Mouse (Mus musculus) skeletal muscle tissue, adult 2 months (tissue): ENCODE results near the gene Map2k3.

Source experiments
- DNase-seq: peaks from one replicate; pipeline ENCODE4 v3.0.0-alpha.2; 2012; ENCODE audit warnings: low read depth, low spot score

Map2k3 gene

DNA sequence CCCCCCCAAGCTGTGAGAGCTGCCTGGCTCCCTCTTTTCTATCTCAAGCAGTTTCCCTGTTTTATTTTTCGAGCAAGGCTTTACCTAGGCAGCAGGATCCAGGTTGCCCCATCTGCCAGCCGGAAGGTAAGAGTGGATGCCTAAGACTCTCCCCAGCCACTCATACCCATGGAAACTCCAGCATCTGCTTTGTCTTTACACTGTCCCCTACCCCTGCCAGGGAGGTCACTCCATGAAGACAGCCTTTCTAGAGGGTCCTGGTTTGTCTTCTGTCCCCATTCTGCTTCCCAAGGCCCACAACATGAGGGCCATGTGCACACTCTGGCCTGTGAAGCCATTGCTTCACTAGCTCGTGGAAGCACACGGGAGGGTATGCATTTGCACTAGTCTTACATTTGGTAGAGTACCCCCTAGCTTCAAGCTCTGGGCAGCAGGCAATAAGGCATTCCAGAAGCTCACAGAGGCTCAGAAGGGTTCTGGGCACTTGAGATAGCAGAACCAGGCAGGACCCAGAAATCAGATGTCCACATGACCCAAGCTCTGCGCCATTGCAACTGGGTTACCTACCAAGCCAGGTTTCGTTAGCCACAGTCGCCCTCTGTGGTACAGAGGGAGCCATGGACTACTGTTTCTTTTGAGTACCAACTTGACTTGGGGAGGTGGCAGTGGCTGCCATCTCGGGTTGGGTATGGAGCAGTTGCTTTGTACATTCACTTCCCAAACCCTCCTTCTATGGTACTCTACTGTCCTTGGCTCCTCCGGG, 24.0 kb downstream of the Map2k3 start:
- DNase-seq, result no peak

- no peak for DNase-seq
Measured at GRCm38 (mm10) chr11:60958948-60959347, 27.1 kb downstream of the Map2k3 start.

- DNase-seq, result no peak
Measured at GRCm38 (mm10) chr11:60961176-60961575, 29.3 kb downstream of the Map2k3 start.

DNA sequence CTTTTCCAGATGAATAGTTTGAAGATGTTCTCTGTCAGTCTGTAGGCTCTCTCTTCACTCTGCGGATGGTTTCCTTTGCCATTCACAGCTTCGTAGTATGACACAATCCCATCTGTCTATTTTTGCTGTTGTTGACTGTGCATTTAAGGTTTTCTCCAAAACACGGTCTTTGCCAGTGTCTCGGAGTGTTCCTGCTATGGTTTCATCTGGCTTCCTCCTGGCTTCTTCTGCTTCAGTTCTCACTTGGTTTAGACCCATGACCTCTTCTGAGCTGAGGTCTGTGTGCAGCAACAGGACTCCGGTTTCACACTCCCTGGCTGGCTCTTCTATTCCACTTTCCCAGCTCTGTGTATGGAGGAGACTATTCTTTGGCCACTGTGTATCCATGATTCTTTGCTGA, 30.9 kb downstream of the Map2k3 start:
- peak; percentile 74 for DNase-seq

DNA sequence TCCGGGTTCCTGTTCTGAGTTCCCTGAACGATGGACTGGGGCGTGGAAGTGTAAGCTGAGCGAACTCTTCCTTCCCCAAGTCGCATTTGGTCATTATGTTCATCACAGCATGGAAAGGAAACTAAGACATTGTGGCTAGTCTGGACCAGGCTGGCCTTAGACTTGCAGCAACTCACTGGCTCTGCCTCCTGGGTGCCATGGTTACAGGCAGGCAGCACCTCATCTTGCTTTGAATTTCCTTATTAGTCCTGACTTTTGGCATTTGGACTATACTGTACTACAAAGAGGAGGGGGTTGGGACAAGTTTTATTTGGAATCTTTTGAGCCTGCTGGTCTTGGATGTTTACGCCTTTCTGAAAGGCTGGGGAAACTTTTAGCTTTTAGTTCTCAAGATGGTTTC, 35.1 kb downstream of the Map2k3 start:
- DNase-seq, result no peak

DNA sequence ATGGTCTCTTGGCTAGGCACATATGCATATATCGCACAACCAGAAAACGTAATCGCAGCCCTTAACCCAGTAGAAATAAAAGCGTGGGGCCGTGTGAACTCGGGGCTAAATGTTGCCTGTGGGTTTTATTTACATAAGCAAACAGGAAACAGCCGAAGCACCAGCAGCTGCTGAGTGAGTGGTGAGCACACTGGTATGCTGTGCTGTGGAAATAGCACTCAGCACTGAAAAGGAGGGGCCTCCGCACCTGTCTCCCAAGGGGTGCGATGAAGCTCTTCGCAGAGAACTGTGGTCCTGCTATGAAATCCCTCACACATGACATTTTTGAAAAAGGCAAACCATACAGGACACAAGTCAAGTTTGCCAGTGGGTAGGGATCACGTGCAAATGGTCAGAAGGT, 43.3 kb downstream of the Map2k3 start:
- no peak for DNase-seq

- DNase-seq, result no peak
Measured at GRCm38 (mm10) chr11:60976234-60976633, 44.4 kb downstream of the Map2k3 start.

DNA sequence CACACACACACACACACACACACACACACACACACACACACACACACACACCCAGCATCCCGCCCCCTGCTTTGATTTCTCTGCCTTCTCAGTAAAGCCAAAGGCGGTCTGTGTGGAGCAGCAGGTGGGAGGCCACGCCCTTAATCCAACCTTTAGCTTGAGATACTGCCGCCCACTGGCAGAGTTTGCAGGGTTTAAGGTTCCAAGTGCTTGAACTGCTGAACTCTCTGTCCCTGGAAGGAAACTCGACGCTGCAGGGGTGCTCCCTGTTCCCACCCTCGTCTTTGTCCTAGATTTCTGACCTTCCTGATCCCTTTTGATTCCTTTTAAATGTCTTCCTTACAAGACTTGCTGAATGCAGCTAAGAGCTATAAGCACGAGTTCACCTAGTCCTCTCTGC, 44.9 kb downstream of the Map2k3 start:
- DNase-seq, result peak; percentile 83

DNA sequence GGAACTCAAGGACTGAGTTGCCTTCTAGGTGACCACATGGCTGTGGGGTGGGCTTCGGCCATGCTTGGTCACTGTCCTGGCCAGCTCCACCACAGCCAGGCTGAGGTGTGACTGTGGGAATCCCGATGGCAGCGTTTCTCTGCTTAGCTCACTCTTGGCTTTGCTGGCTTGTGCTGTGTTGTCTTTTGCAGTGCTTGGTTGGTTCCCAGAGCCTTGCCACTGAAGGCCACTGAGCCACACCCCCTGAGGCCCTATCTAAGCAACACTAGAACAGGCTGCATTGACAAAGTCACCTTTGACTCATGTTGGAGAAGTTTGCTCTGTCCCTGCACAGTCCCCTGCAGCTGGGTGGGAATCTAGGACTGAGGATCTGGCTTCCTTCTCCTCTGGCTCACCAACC, 45.3 kb downstream of the Map2k3 start:
- peak; percentile 64 for DNase-seq

DNA sequence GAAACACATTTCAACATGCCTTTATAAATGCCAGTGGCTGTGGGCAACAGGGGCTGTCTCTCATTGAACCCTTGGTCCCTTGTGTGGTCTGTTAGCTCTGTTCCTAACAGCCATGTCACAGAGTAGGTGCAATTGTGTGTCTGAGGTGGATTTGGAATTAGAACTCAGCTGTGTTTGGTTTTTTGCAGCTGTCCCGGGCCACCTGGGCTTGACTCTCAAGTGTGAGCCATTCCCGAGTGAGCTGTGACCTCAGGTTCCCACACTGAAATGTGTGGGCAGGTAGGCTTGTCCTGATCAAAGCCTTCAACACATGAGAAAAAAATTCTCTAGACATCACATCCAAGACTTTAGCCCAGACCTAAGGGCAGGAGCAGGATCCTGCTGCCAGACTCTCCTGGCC, 46.8 kb downstream of the Map2k3 start:
- no peak for DNase-seq

DNA sequence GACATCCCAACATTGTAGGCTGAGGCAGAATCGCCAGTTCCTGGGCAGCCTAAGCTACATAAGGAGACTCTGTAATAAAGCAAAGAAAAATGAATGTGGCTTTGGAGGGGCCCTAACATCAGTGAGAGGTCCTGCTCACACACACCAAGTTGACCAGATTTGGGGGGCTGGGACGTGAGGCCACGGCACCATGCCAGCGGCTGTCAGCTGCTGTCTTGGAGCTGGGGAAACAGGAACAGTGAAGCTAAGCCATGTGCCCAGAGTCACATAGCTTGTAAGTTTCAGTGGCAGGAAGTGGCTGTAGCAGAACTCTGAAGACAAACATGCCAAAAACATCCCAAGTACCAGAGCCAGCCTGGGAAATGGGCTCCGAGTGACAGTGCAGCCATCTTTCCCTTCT, 48.0 kb downstream of the Map2k3 start:
- no peak for DNase-seq

DNA sequence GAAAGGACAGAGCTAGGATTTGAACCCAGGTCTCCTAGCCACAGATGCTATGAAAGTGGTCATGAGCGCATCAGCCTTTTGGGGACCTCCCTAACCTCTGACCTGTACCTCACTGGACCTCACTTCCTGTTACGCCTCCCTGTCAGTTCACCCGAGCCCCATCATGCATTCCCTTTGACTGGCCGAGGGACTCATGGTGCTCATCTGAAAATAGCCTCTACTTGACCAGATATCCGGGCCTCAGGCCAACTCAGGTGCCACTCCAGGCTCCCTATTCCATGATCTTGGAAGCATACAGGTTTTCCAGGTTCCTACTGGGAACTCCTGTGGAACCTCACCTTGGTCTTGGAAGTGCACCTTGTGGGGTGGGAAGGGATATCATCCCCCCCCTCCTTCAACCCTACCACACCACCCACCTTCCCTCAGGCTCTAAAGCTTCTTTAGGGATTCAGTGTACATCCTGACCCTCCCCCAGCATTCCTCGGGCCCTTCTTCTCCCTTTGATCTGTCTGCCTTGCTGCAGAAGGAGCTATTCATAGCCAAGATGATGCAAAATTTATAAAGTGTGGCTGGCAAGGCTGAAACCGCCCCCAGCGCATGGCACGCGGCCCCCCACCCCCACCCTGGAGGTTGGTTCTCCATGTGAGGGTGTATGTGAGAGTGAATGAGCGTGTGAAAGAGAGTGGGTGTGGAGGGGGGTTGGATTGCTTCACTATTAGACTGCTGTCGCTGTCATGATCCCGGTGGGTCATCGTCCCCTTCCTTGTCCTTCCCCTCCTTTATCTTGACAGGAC, 50.1 kb downstream of the Map2k3 start:
- DNase-seq, result no peak

DNA sequence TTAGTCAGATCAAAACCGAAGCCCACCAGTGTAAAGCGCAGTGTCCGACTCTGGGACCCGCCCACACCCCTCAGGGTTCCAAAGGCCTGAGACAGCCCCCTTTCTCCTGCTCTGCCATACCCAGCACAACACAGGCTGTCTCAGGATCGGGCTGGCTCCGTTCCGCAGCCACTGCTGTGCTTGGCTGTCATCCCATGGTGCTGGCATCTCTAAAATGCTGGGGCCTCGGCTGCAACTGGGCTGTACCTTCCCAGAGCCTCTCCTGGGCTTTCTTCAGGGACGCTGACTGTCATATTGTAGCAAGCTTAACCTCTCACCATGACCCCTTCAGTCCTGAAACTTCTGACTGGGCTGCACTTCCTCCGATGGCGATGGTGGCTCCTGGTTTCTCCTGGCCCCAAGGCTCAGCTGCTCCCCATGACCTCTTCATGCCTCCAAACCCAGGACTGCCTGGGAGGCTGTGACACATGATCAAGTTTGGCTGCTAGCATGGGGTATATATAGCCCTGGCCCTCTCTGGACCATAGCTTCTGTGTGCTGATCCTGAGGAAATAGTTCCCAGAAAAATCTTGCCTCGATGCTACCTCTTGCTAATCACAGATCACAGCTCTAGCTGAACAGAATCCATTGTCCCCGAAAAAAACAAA, 53.2 kb downstream of the Map2k3 start:
- DNase-seq, result peak; percentile 84

- peak; percentile 23 for DNase-seq
Measured at GRCm38 (mm10) chr11:60990428-60990827, 58.6 kb downstream of the Map2k3 start.
